Mouse (Mus musculus) urinary bladder, postnatal 10 days (tissue): Measurements from ENCODE around the gene Hist1h2ad.
"Not testable (repeated sequence)": the region's sequence is repeated elsewhere in the genome, so short reads cannot be mapped to it uniquely, and the experiment has no call there.

ENCODE experiments used
- DNase-seq: peaks from one replicate; pipeline ENCODE4 v3.0.0; 2022; ENCODE audit warnings: low spot score

The Hist1h2ad gene

GRCm38 (mm10) chr13:23584331-23584730, 10.2 kb downstream of the Hist1h2ad start:
- no peak for DNase-seq

- peak; percentile 20 for DNase-seq
These were observed 10.9 kb downstream of the Hist1h2ad start for GRCm38 (mm10) chr13:23585029-23585441.

DNA sequence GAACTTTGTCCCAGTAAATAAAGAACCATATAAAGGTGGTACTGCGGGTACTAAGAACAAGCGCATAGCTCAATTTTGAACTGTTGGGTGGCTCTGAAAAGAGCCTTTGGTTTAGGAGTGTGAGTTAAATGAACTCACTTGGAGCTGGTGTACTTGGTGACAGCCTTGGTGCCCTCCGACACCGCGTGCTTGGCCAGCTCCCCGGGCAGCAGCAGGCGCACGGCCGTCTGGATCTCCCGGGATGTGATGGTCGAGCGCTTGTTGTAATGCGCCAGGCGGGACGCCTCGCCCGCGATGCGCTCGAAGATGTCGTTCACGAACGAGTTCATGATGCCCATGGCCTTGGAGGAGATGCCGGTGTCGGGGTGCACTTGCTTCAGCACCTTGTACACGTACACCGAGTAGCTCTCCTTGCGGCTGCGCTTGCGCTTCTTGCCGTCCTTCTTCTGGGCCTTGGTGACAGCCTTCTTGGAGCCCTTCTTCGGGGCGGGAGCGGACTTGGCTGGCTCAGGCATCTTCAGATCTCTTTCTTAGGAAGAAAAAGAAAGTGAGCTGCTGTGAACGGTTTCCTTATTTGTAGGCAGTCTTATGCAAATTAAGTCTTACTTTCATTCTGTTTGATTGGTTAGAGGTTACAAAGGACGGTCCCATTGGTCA, 11.4 kb downstream of the Hist1h2ad start:
- not testable (repeated sequence) for DNase-seq

DNA sequence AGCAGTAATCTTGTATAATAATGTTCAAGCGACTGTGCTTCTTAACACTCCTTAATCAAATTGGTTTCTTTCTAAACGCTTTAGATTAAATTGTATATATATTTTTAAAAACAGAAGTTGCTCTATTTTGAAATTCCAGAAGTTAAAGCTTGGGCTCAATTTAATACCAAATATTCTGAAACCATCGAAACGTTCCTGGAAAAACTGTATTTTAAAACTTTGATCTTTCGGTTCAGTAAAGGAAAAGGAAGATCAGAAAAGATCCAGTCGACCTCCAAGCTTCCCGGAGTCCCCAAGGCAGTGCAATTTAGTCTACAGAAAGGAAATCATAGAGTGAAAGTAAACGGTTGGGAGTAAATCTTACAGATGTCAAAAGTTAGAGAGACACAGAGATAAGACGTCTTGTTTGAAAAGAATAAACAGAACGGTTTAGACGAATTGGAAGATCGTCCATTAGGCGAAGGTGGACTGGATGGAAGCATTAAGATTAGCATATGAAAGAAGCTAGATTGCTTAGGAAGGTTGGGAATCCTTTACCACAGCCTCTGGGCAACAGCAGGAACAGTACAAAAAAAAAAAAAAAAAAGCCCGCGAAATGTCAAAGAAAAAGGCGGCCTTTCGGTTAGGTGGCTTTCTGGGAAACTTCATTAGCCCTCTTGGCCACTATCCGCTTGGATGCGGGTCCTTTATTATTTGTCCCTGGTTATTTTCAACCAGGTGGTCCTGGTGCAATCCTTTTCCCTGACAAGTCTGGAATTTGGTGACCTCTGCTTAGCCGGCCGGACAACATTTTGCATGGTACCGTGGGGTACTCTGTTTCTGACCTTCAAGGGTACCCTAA, 12.1 kb downstream of the Hist1h2ad start:
- no peak for DNase-seq

DNA sequence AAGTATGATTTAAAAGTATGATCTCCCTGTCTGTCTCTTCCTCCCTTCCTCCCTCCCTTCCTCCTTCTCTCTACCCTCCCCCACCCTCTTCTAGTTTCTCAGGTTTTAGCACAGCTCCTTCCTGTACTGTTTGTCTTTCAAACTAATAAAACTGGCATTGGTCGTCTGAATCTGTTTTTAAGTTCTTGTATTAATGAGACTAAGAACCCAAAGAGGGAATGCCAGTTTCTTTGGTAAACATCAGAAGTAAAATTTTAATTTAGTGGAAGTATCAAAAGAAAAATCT, 12.7 kb downstream of the Hist1h2ad start:
- DNase-seq, result no peak

- no peak for DNase-seq
These were observed 17.0 kb downstream of the Hist1h2ad start for GRCm38 (mm10) chr13:23591206-23591605.

DNA sequence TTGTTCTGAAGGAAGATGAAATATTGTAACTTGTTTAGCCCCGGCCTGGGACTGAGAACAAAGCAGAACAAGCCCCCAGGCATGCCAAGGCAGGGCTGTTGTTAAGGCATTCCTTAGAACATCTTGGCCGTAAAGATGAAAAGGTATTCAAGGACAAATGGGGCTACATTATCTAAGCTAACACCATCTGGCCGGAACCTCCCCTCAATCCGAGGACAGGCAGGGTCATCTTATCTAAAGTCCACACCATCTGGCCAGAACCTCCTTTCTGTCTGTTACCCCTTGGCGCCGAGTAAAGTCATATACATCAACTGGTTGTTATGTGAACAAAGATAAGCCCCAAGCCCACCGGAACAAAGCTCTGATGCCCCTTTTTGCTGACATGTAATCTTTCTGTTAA, 17.7 kb downstream of the Hist1h2ad start:
- not testable (repeated sequence) for DNase-seq

- no peak for DNase-seq
These were observed 18.4 kb downstream of the Hist1h2ad start for GRCm38 (mm10) chr13:23592614-23593013.

DNA sequence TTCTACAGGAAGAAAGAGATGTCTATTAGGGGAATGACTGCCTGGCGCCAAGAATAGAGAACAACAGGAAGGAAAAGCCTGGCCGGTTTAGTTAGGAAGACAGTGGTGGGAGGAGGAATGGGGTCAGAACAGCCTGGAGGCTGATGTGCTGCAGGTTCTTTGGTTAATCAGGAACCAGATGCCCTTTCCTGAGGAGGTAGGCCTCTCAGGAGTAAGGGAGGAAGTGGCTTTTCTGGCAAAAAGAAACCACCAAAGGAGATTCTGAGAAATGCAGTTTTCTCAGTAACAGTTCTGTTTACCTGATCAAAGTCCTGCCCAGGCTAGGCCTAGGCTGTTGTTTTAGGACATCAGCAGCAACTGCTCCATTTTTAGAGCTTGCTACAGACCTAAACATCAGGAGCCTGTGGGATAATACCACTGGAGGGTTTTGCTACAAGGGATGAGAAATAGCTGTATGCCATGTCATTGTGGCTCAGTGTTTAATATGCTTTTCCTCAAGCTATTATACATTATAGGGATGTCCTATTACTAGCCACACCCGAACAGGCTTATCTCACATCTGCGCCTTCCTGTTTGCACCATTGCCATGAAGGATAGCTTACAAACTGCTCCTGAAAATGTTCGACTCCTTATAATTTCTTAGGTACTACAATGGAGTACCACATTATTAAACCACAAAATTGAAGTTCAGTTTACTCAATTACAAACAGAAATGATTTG, 19.0 kb downstream of the Hist1h2ad start:
- no peak for DNase-seq

GRCm38 (mm10) chr13:23595185-23595584, 21.0 kb downstream of the Hist1h2ad start:
- no peak for DNase-seq

GRCm38 (mm10) chr13:23595622-23596372, 21.6 kb downstream of the Hist1h2ad start:
- DNase-seq, result no peak

DNA sequence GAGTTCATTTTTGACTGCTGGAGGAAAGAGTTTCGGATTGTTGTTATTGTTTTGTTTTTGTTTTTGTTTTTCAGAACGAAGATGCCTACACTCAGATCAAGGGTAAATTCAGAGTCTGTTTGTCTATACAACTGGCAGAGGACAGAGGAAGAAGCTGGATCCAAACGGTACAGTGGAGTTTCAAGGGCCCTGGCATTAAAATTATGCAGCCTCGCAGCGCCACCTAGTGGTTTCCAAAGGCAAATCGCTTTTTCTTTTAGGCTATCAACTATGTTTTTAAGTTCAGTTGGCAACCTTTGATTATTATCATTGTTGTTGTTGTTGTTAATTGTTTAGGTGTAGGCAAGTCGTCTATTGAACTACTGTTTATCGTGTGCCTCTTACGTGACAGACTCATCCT, 23.8 kb downstream of the Hist1h2ad start:
- DNase-seq, result peak; percentile 40

- DNase-seq, result no peak
These were observed 29.1 kb downstream of the Hist1h2ad start for GRCm38 (mm10) chr13:23603182-23603699.

DNA sequence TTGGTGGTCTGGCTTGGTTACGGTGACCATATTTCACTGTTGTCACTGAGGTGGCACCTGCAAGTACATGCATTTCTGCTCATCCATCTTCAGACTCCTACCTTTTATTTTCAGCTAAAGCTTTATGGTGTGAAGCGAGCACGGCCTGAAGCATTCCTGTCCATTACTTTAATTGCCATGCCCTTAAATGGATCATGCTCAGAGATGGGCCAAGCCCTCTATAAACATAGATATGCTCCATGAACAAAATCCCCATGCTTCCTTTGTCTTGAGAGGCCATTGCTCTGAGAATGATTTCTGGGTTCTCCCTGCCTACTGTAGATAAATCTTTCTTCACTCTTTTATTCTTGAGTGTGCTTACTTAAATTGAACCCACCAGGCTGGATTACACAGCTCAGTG, 30.3 kb downstream of the Hist1h2ad start:
- no peak for DNase-seq

DNA sequence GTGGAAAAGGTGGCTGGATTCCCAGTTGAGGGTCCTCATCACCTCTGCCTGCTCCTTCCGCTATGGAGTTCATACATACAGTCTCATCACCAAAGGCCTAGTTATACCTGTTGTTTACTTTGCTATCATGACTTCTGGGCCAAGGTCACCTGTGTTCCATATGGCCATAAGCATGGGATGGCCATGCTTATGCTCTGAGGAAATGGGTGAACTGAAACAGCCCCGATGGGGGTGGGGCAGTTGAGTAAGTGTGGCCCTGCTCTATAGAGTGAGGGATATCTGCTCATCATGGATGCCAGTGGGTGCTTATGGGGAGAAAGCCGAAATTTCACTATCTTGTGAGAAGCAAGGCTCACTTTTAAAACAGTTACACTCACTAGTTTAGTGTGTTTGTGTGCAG, 30.9 kb downstream of the Hist1h2ad start:
- no peak for DNase-seq

DNA sequence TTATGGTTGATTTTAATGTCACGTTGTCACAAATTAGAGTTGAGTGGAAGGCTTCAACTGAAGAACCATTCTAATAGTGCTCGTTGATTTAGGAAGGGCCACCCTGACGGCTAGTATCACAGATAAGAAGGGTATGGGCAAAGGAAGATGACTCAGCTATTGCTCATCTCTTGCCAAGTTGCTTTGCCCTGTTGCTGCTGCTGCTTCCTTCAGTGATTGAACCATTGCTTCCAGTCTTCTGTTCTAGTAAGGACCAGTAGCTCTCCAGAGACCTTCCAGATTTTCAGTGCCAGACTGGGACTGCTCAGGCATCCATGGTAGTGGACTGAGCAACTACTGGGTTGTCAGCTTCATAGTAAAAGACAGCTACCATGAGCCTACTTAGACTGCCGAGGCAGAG, 35.0 kb downstream of the Hist1h2ad start:
- no peak for DNase-seq

DNA sequence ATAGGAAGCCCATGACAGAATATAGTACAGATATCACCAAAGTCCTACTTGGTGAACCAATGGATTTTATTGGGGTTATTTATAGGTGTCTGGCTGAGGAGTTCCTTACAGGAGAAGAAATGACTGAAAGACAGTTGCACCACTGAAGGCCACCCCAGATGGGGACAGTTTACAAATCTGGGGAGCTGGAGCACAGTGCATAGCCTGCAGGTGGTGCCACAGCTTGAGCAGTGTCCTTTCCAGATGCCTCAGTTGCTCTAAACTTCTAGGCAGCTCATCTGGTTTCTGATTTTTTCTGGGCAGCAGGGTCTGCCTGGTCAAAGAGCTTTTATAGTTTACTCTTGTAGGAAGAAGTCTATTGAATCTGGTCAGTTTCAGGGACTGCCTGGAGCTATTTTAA, 35.7 kb downstream of the Hist1h2ad start:
- no peak for DNase-seq

GRCm38 (mm10) chr13:23610393-23610792, 36.2 kb downstream of the Hist1h2ad start:
- DNase-seq, result no peak

DNA sequence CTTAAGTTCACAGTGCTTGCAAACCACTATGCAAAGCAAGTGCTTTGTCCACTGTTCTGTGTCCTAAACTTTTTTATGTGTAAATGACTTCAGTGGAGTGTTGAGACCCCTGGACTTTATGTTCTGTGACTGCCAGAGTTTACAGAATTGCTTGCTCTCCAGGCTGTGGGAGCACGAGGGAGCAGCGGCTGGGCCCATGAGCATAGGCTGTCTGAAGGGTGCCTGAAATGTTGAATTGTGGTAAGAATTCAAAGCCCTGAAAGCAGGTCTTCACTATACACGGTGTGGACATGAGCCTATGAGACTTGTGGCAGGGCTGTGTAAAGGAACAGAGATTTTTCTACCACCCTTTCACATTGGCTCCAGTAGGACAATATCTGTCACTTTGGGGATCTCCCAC, 37.5 kb downstream of the Hist1h2ad start:
- no peak for DNase-seq

- DNase-seq, result no peak
These were observed 46.0 kb downstream of the Hist1h2ad start for GRCm38 (mm10) chr13:23620056-23620732.

- no peak for DNase-seq
These were observed 46.8 kb downstream of the Hist1h2ad start, which contains the start of gene Hist1h2be for GRCm38 (mm10) chr13:23620733-23621531. Gene Hist1h2be (minus strand): TSS chr13:23621124.
